ENCODE assay signal across 17 mouse cellular contexts in genomic region chr12:28587949-28588348, GRCm38 (mm10). TPM values are rescaled to one million over a fixed set of nuclear protein-coding genes. Genes with fewer than 3 reads are reported as not detected.
DNase-seq lines count a peak whose midpoint lies in the region; ATAC-seq lines count a peak whose summit lies in the region.
"Had no signal": no experiment of that assay in that cellular context is flagged by ENCODE, and none has a peak within 500 bp of the region (broad histone marks: within the 10 kb centered on the region; RNA-seq: fewer than 3 reads in every experiment).

No protein-coding gene starts in this region.

- no peaks in the 10 kb centered on the region for H3K9me3 ChIP-seq in hindbrain, embryonic 11.5 days (ENCODE audit: control insufficient read depth, low read length)
- H3K9me3 ChIP-seq in hindbrain, embryonic 10.5 days = no peaks in the 10 kb centered on the region
- H3K9me3 ChIP-seq in hindbrain, embryonic 16.5 days (ENCODE audit: control insufficient read depth, low read length) = no peaks in the 10 kb centered on the region
- H3K9me3 ChIP-seq: liver, embryonic 15.5 days; megakaryocyte, embryonic 14.5 days had no signal

- no peaks in the 10 kb centered on the region for H3K4me1 ChIP-seq in hindbrain, embryonic 11.5 days (replicated peaks; ENCODE audit: control insufficient read depth, insufficient read depth, low read length)
- H3K4me1 ChIP-seq in hindbrain, embryonic 10.5 days (replicated peaks) = peaks cover 21% of the 10 kb centered on the region
- H3K4me1 ChIP-seq in hindbrain, embryonic 16.5 days (ENCODE audit: control insufficient read depth, insufficient read depth, low read depth, low read length) = peaks cover 25% of the 10 kb centered on the region
- H3K4me1 ChIP-seq: liver, embryonic 15.5 days had no signal

- DNase-seq in hindbrain, embryonic 11.5 days (ENCODE audit: low spot score) = peak; percentile 24
- no peak for DNase-seq in hindbrain, embryonic 10.5 days (ENCODE audit: low spot score)
- peak; percentile 77 to 87 for DNase-seq in left cerebral cortex, adult 9 months (ENCODE audit: low spot score in 2 of 2)
- peak; percentile 51 for DNase-seq in right cerebral cortex, postnatal 14 days
- DNase-seq in lung, postnatal 4 days = no peak
- no peak for DNase-seq in urinary bladder, postnatal 25 days (ENCODE audit: low spot score)
- DNase-seq in thymus, adult 18-20 months = no peak
- DNase-seq: adrenal gland, adult 2 months; cerebellum, adult 11-12 months; heart, postnatal 36 days; kidney, postnatal 25 days had no signal

- no peaks in the 10 kb centered on the region for H3K27me3 ChIP-seq in hindbrain, embryonic 11.5 days (ENCODE audit: control insufficient read depth, insufficient read depth, low read length)
- H3K27me3 ChIP-seq in hindbrain, embryonic 10.5 days (ENCODE audit: insufficient read depth, poor library complexity, severe bottlenecking) = peaks cover 34% of the 10 kb centered on the region
- H3K27me3 ChIP-seq in hindbrain, embryonic 16.5 days (replicated peaks; ENCODE audit: control insufficient read depth, insufficient read depth, low read length) = no peaks in the 10 kb centered on the region

- H3K36me3 ChIP-seq in hindbrain, embryonic 11.5 days (ENCODE audit: control insufficient read depth, insufficient read depth, low read length) = no peaks in the 10 kb centered on the region
- H3K36me3 ChIP-seq in hindbrain, embryonic 10.5 days = no peaks in the 10 kb centered on the region
- H3K36me3 ChIP-seq in hindbrain, embryonic 16.5 days (ENCODE audit: control insufficient read depth, insufficient read depth, low read length) = no peaks in the 10 kb centered on the region
- H3K36me3 ChIP-seq: liver, embryonic 15.5 days had no signal

- H3K4me3 ChIP-seq in hindbrain, embryonic 11.5 days (ENCODE audit: low read depth, low read length) = no peak overlapping the region
- no peak overlapping the region for H3K4me3 ChIP-seq in hindbrain, embryonic 10.5 days
- H3K4me3 ChIP-seq in hindbrain, embryonic 16.5 days (ENCODE audit: low read length) = no peak overlapping the region
- H3K4me3 ChIP-seq: liver, embryonic 15.5 days; megakaryocyte, embryonic 14.5 days had no signal

- H3K9ac ChIP-seq in hindbrain, embryonic 11.5 days (ENCODE audit: low read depth, low read length) = 0 out of 2 replicates have a peak overlapping the region, but pooled peaks have one; percentile 4
- no peak overlapping the region; the same call in 1 of the 2 replicates for H3K9ac ChIP-seq in hindbrain, embryonic 16.5 days (ENCODE audit: low read depth, low read length)
- H3K9ac ChIP-seq: liver, embryonic 15.5 days had no signal

- 69% methylated on average over 6 of the region's 6 CpGs for WGBS in hindbrain, embryonic 11.5 days
- 75% methylated on average over 6 of the region's 6 CpGs for WGBS in hindbrain, embryonic 10.5 days
- 34% methylated on average over 6 of the region's 6 CpGs for whole genome bisulfite sequencing in hindbrain, embryonic 16.5 days

- ATAC-seq in hindbrain, embryonic 11.5 days (ENCODE audit: low FRiP score) = no peak
- ATAC-seq in hindbrain, embryonic 16.5 days = peak; percentile 31; the same call in 1 of the 2 replicates

- H3K4me2 ChIP-seq in hindbrain, embryonic 11.5 days (replicated peaks; ENCODE audit: low read depth, low read length) = no peak overlapping the region
- H3K4me2 ChIP-seq in hindbrain, embryonic 16.5 days (ENCODE audit: low read length) = no peak overlapping the region
- H3K4me2 ChIP-seq: liver, embryonic 15.5 days had no signal

- H3K27ac ChIP-seq in hindbrain, embryonic 11.5 days (ENCODE audit: low read depth, low read length) = no peak overlapping the region
- no peak overlapping the region for H3K27ac ChIP-seq in hindbrain, embryonic 10.5 days
- H3K27ac ChIP-seq in hindbrain, embryonic 16.5 days (ENCODE audit: low read depth, low read length) = peak overlapping the region; percentile 53
- H3K27ac ChIP-seq: liver, embryonic 15.5 days had no signal

RNA-seq across cellular contexts. Expression of gene Allc, which starts 5.6 kb away (rescaled TPM):
- not detected in 2 replicates for polyA plus RNA-seq in hindbrain, embryonic 11.5 days (2014; fragmentation: Nextera tagmentation; extraction: Ambion mirVana)
- not detected in 2 replicates for polyA plus RNA-seq in hindbrain, embryonic 10.5 days (2016; fragmentation: Nextera tagmentation; extraction: Ambion mirVana)
- polyA plus RNA-seq in hindbrain, embryonic 16.5 days (2015; fragmentation: Nextera tagmentation; extraction: Ambion mirVana) = 0.15 TPM in 2 replicates
- polyA plus RNA-seq: adrenal gland, adult 2 months; embryonic facial prominence, embryonic 14.5 days; liver, embryonic 15.5 days; stomach, embryonic 14.5 days had no signal

RNA-seq across cellular contexts. Expression of gene Colec11, which starts 35.2 kb away (rescaled TPM):
- 0.21 and 0.51 TPM in 2 replicates for polyA plus RNA-seq in hindbrain, embryonic 11.5 days (2014; fragmentation: Nextera tagmentation; extraction: Ambion mirVana)
- 0.12 and 0.25 TPM in 2 replicates for polyA plus RNA-seq in hindbrain, embryonic 10.5 days (2016; fragmentation: Nextera tagmentation; extraction: Ambion mirVana)
- polyA plus RNA-seq in hindbrain, embryonic 16.5 days (2015; fragmentation: Nextera tagmentation; extraction: Ambion mirVana) = 1.4 and 1.6 TPM in 2 replicates

RNA-seq across cellular contexts. Expression of gene Dcdc2c, which starts 35.8 kb away (rescaled TPM):
- polyA plus RNA-seq in hindbrain, embryonic 11.5 days (2014; fragmentation: Nextera tagmentation; extraction: Ambion mirVana) = 0.14 and 0.22 TPM in 2 replicates
- polyA plus RNA-seq in hindbrain, embryonic 10.5 days (2016; fragmentation: Nextera tagmentation; extraction: Ambion mirVana) = not detected in 2 replicates
- polyA plus RNA-seq in hindbrain, embryonic 16.5 days (2015; fragmentation: Nextera tagmentation; extraction: Ambion mirVana) = not detected in 2 replicates
- polyA plus RNA-seq: adrenal gland, adult 2 months; gonadal fat pad, adult 2 months; liver, embryonic 15.5 days; stomach, embryonic 14.5 days had no signal

RNA-seq across cellular contexts. Expression of gene Rps7, which starts 47.8 kb away (rescaled TPM):
- polyA plus RNA-seq in hindbrain, embryonic 11.5 days (2014; fragmentation: Nextera tagmentation; extraction: Ambion mirVana) = 766 and 780 TPM in 2 replicates
- polyA plus RNA-seq in hindbrain, embryonic 10.5 days (2016; fragmentation: Nextera tagmentation; extraction: Ambion mirVana) = 571 and 654 TPM in 2 replicates
- polyA plus RNA-seq in hindbrain, embryonic 16.5 days (2015; fragmentation: Nextera tagmentation; extraction: Ambion mirVana) = 315 and 319 TPM in 2 replicates

Comparison
In these comparisons a context has a peak if more than half of its experiments do, and no peak if none do; other contexts are left out.
1. DNase-seq: peak in hindbrain, embryonic 11.5 days (single experiment), left cerebral cortex, adult 9 months (2 of 2) and right cerebral cortex, postnatal 14 days (single experiment); none in hindbrain, embryonic 10.5 days (single experiment), lung, postnatal 4 days (0 of 2), urinary bladder, postnatal 25 days (single experiment) and thymus, adult 18-20 months (0 of 2).